Mouse (Mus musculus) embryonic facial prominence, embryonic 15.5 days (tissue): ENCODE results near the gene Zfp385b. TPM values are rescaled to one million over a fixed set of nuclear protein-coding genes. Genes with fewer than 3 reads are reported as not detected.

Experiments used
- ATAC-seq: fragments of 200-750 bp; cut with Nextera tagmentation; 2 replicates; pipeline ENCODE4 v1.8.0; 2017; ENCODE audit warnings: low read depth, moderate TSS enrichment; ENCODE audit not compliant: insufficient number of reproducible peaks, low FRiP score, low TSS enrichment
- H3K27ac ChIP-seq: fragments of 300-500 bp; sonication (generic); replicated peaks from 2 replicates; pipeline ENCODE4 v1.5.1; 2015; ENCODE audit warnings: mild to moderate bottlenecking, inconsistent platforms
- H3K27me3 ChIP-seq: fragments of 300-500 bp; sonication (generic); 2 replicates; pipeline ENCODE4 v1.6.1; 2015; ENCODE audit warnings: inconsistent platforms
- H3K36me3 ChIP-seq: fragments of 300-500 bp; sonication (generic); 2 replicates; pipeline ENCODE4 v1.6.1; 2015; ENCODE audit warnings: mild to moderate bottlenecking, inconsistent platforms
- H3K4me1 ChIP-seq: fragments of 300-500 bp; sonication (generic); 2 replicates; pipeline ENCODE4 v1.6.1; 2015; ENCODE audit warnings: inconsistent platforms
- H3K4me2 ChIP-seq: fragments of 300-500 bp; sonication (generic); replicated peaks from 2 replicates; pipeline ENCODE4 v1.6.1; 2015; ENCODE audit warnings: mild to moderate bottlenecking, inconsistent platforms
- H3K4me3 ChIP-seq: fragments of 300-500 bp; sonication (generic); replicated peaks from 2 replicates; pipeline ENCODE4 v1.5.1; 2015; ENCODE audit warnings: mild to moderate bottlenecking, inconsistent platforms
- H3K9ac ChIP-seq: fragments of 300-500 bp; sonication (generic); 2 replicates; pipeline ENCODE4 v1.6.1; 2015; ENCODE audit warnings: inconsistent platforms
- H3K9me3 ChIP-seq: fragments of 300-500 bp; sonication (generic); replicated peaks from 2 replicates; pipeline ENCODE4 v1.6.1; 2016; ENCODE audit warnings: inconsistent platforms
- WGBS: fragments of 180-500 bp; shearing (Covaris S2); methylation state at CpG from one replicate; pipeline ENCODE4 v1.1.7; 2015; 5-methylcytosine and 5-hydroxymethylcytosine counted together
- polyA plus RNA-seq: library from polyadenylated mRNA; unstranded; fragments of >200 nt; fragmentation: Nextera tagmentation; extraction: Ambion mirVana; gene quantifications from 2 replicates; pipeline ENCODE4 v1.2.1, GENCODE M21; 2015

Gene Zfp385b
- polyA plus RNA-seq, 1 experiment from 2014 or later = 11.0 TPM

GRCm38 (mm10) chr2:77815775-77816412 lies 3.5 kb downstream of the Zfp385b start:
- Histone ChIP-seq H3K4me1 (peaks cover 5% of the 10 kb centered on the region; the same call in 1 of the 2 replicates), H3K9ac (peak overlapping the region; percentile 31), H3K4me3 (peak overlapping the region; percentile 63), H3K27me3 (peaks cover 30% of the 10 kb centered on the region), H3K4me2 (peak overlapping the region; percentile 99), H3K27ac (no peak overlapping the region), H3K36me3 (no peaks in the 10 kb centered on the region), H3K9me3 (no peaks in the 10 kb centered on the region)
- no peak for ATAC-seq
- WGBS = 4% methylated on average over 20 of the region's 20 CpGs

- H3K4me2 ChIP-seq = no peak overlapping the region
- no peak overlapping the region for H3K9ac ChIP-seq
- H3K4me3 ChIP-seq = no peak overlapping the region
- no peak overlapping the region for H3K27ac ChIP-seq
- ATAC-seq = no peak
- H3K9me3 ChIP-seq = no peaks in the 10 kb centered on the region
- H3K4me1 ChIP-seq = peaks cover 5% of the 10 kb centered on the region; the same call in 1 of the 2 replicates
- H3K27me3 ChIP-seq = peaks cover 30% of the 10 kb centered on the region
- H3K36me3 ChIP-seq = no peaks in the 10 kb centered on the region
- 80% methylated on average over 8 of the region's 8 CpGs for WGBS
Measured at GRCm38 (mm10) chr2:77814896-77815295, 4.5 kb downstream of the Zfp385b start.

GRCm38 (mm10) chr2:77813029-77813428 lies 6.4 kb downstream of the Zfp385b start:
- Histone ChIP-seq H3K4me3 (no peak overlapping the region), H3K27me3 (peaks cover 28% of the 10 kb centered on the region), H3K4me2 (no peak overlapping the region), H3K27ac (no peak overlapping the region), H3K36me3 (no peaks in the 10 kb centered on the region), H3K9me3 (no peaks in the 10 kb centered on the region), H3K9ac (no peak overlapping the region), H3K4me1 (peaks cover 5% of the 10 kb centered on the region; the same call in 1 of the 2 replicates)
- ATAC-seq = no peak
- 58% methylated on average over 3 of the region's 3 CpGs for WGBS

GRCm38 (mm10) chr2:77810748-77811147 lies 8.7 kb downstream of the Zfp385b start:
- Histone ChIP-seq H3K4me2 (no peak overlapping the region), H3K9ac (no peak overlapping the region), H3K27me3 (peaks cover 20% of the 10 kb centered on the region), H3K27ac (no peak overlapping the region), H3K4me1 (no peaks in the 10 kb centered on the region; the same call in 1 of the 2 replicates), H3K36me3 (no peaks in the 10 kb centered on the region), H3K4me3 (no peak overlapping the region), H3K9me3 (no peaks in the 10 kb centered on the region)
- no peak for ATAC-seq
- 87% methylated on average over 5 of the region's 5 CpGs for WGBS

- no peak overlapping the region for H3K9ac ChIP-seq
- no peak for ATAC-seq
- H3K4me2 ChIP-seq = no peak overlapping the region
- H3K27me3 ChIP-seq = no peaks in the 10 kb centered on the region
- H3K9me3 ChIP-seq = no peaks in the 10 kb centered on the region
- H3K4me3 ChIP-seq = no peak overlapping the region
- WGBS = 72% methylated on average over 7 of the region's 7 CpGs
- no peaks in the 10 kb centered on the region for H3K4me1 ChIP-seq
- no peak overlapping the region for H3K27ac ChIP-seq
- no peaks in the 10 kb centered on the region for H3K36me3 ChIP-seq
Measured at GRCm38 (mm10) chr2:77804781-77805180, 14.7 kb downstream of the Zfp385b start.

GRCm38 (mm10) chr2:77802291-77802690 lies 17.1 kb downstream of the Zfp385b start:
- Histone ChIP-seq H3K9ac (no peak overlapping the region), H3K4me1 (no peaks in the 10 kb centered on the region), H3K4me3 (no peak overlapping the region), H3K4me2 (no peak overlapping the region), H3K27ac (no peak overlapping the region), H3K27me3 (no peaks in the 10 kb centered on the region), H3K36me3 (no peaks in the 10 kb centered on the region), H3K9me3 (no peaks in the 10 kb centered on the region)
- 89% methylated on average over 3 of the region's 3 CpGs for WGBS
- ATAC-seq = no peak

- no peak for ATAC-seq
Measured at GRCm38 (mm10) chr2:77801430-77801829, 18.0 kb downstream of the Zfp385b start.

GRCm38 (mm10) chr2:77801009-77801408 lies 18.4 kb downstream of the Zfp385b start:
- Histone ChIP-seq H3K9me3 (no peaks in the 10 kb centered on the region), H3K4me2 (no peak overlapping the region), H3K4me3 (no peak overlapping the region), H3K27me3 (no peaks in the 10 kb centered on the region), H3K4me1 (no peaks in the 10 kb centered on the region), H3K9ac (no peak overlapping the region), H3K27ac (no peak overlapping the region), H3K36me3 (no peaks in the 10 kb centered on the region)
- ATAC-seq = no peak
- WGBS = 84% methylated on average over 5 of the region's 5 CpGs

More at GRCm38 (mm10) chr2:77801430-77801829, 18.0 kb downstream of the Zfp385b start:
- no peak overlapping the region for H3K9ac ChIP-seq
- WGBS = 80% methylated on average over 4 of the region's 4 CpGs
- H3K9me3 ChIP-seq = no peaks in the 10 kb centered on the region
- H3K4me1 ChIP-seq = no peaks in the 10 kb centered on the region
- H3K27ac ChIP-seq = no peak overlapping the region
- H3K27me3 ChIP-seq = no peaks in the 10 kb centered on the region
- no peaks in the 10 kb centered on the region for H3K36me3 ChIP-seq
- H3K4me3 ChIP-seq = no peak overlapping the region
- H3K4me2 ChIP-seq = no peak overlapping the region

- Histone ChIP-seq H3K4me3 (no peak overlapping the region), H3K27ac (no peak overlapping the region), H3K36me3 (no peaks in the 10 kb centered on the region), H3K9me3 (no peaks in the 10 kb centered on the region), H3K4me1 (no peaks in the 10 kb centered on the region), H3K27me3 (no peaks in the 10 kb centered on the region), H3K9ac (no peak overlapping the region), H3K4me2 (no peak overlapping the region)
- 77% methylated on average over 5 of the region's 5 CpGs for WGBS
- ATAC-seq = no peak
Measured at GRCm38 (mm10) chr2:77797233-77797632, 22.2 kb downstream of the Zfp385b start.

GRCm38 (mm10) chr2:77795859-77796552 lies 23.4 kb downstream of the Zfp385b start:
- Histone ChIP-seq H3K9ac (no peak overlapping the region), H3K27me3 (no peaks in the 10 kb centered on the region), H3K4me3 (no peak overlapping the region), H3K4me2 (no peak overlapping the region), H3K36me3 (no peaks in the 10 kb centered on the region), H3K4me1 (no peaks in the 10 kb centered on the region), H3K27ac (no peak overlapping the region), H3K9me3 (no peaks in the 10 kb centered on the region)
- 66% methylated on average over 8 of the region's 8 CpGs for WGBS
- ATAC-seq = no peak

- ATAC-seq = no peak
- H3K27ac ChIP-seq = no peak overlapping the region
- H3K4me3 ChIP-seq = no peak overlapping the region
- H3K9me3 ChIP-seq = no peaks in the 10 kb centered on the region
- H3K36me3 ChIP-seq = no peaks in the 10 kb centered on the region
- H3K27me3 ChIP-seq = no peaks in the 10 kb centered on the region
- H3K9ac ChIP-seq = no peak overlapping the region
- no peak overlapping the region for H3K4me2 ChIP-seq
- 81% methylated on average over 4 of the region's 4 CpGs for WGBS
- no peaks in the 10 kb centered on the region for H3K4me1 ChIP-seq
Measured at GRCm38 (mm10) chr2:77790846-77791245, 28.6 kb downstream of the Zfp385b start.
